Mouse (Mus musculus) adrenal gland (tissue): ENCODE data around the gene Atf7.

Source experiments
- intact Hi-C: fragments of 180-260 bp; cut with DNase I; formaldehyde crosslinking; loops from one replicate; pipeline ENCODE4 v1.15.1; 2025

Atf7 gene

GRCm38 (mm10) chr15:102517976-102518858 lies 107.0 kb downstream of the Atf7 start, which contains the start of gene Tarbp2:
Gene Tarbp2, plus strand, starts transcription at chr15:102518192.
- intact Hi-C loops: loop anchor here (5.0 kb wide), 1 partner anchor 46 kb away; the partner anchor contains the start of gene Pcbp2

- intact Hi-C loops: loop anchor here (5.0 kb wide), 1 partner anchor 45 kb away; the partner anchor contains the start of gene Pcbp2
Observed at GRCm38 (mm10) chr15:102517631-102517975, 107.7 kb downstream of the Atf7 start.

- intact Hi-C loops: loop anchor here (5.0 kb wide), 1 partner anchor 45 kb away; the partner anchor contains the start of gene Pcbp2
Observed at GRCm38 (mm10) chr15:102516728-102517404, 108.4 kb downstream of the Atf7 start, which contains the start of gene Map3k12. Gene Map3k12, minus strand, starts transcription at chr15:102517064.

- intact Hi-C loops: loop anchor here (5.0 kb wide), 1 partner anchor 44 kb away; the partner anchor contains the start of gene Pcbp2
Observed at GRCm38 (mm10) chr15:102516293-102516692, 109.0 kb downstream of the Atf7 start.

- intact Hi-C loops: loop anchor here (5.0 kb wide), 1 partner anchor 43 kb away; the partner anchor contains the start of gene Pcbp2
Observed at GRCm38 (mm10) chr15:102515791-102516190, 109.5 kb downstream of the Atf7 start.

GRCm38 (mm10) chr15:102515261-102515660 lies 110.0 kb downstream of the Atf7 start:
- intact Hi-C loops: loop anchor here (5.0 kb wide), 1 partner anchor 43 kb away; the partner anchor contains the start of gene Pcbp2

GRCm38 (mm10) chr15:102513004-102513403 lies 112.3 kb downstream of the Atf7 start:
- intact Hi-C loops: no loop called here

GRCm38 (mm10) chr15:102512471-102512870 lies 112.8 kb downstream of the Atf7 start:
- intact Hi-C loops: no loop called here

- intact Hi-C loops: no loop called here
Observed at GRCm38 (mm10) chr15:102512010-102512409, 113.3 kb downstream of the Atf7 start.

- intact Hi-C loops: no loop called here
Observed at GRCm38 (mm10) chr15:102511285-102511833, 113.9 kb downstream of the Atf7 start.

- intact Hi-C loops: no loop called here
Observed at GRCm38 (mm10) chr15:102510590-102511284, 114.5 kb downstream of the Atf7 start.

- intact Hi-C loops: no loop called here
Observed at GRCm38 (mm10) chr15:102510110-102510509, 115.2 kb downstream of the Atf7 start.

- intact Hi-C loops: no loop called here
Observed at GRCm38 (mm10) chr15:102508336-102508735, 116.9 kb downstream of the Atf7 start.

- intact Hi-C loops: no loop called here
Observed at GRCm38 (mm10) chr15:102507561-102507960, 117.7 kb downstream of the Atf7 start.

GRCm38 (mm10) chr15:102506864-102507263 lies 118.4 kb downstream of the Atf7 start:
- intact Hi-C loops: no loop called here

GRCm38 (mm10) chr15:102506464-102506830 lies 118.8 kb downstream of the Atf7 start:
- intact Hi-C loops: no loop called here

GRCm38 (mm10) chr15:102505770-102506463 lies 119.3 kb downstream of the Atf7 start:
- intact Hi-C loops: no loop called here

- intact Hi-C loops: no loop called here
Observed at GRCm38 (mm10) chr15:102505073-102505769, 120.0 kb downstream of the Atf7 start.

- intact Hi-C loops: no loop called here
Observed at GRCm38 (mm10) chr15:102503924-102504782, 121.1 kb downstream of the Atf7 start.
